Mouse (Mus musculus) heart, adult 2 months (tissue): Measurements from ENCODE around the gene Tdrkh. TPM values are rescaled to one million over a fixed set of nuclear protein-coding genes. Genes with fewer than 3 reads are reported as not detected.

Source experiments
- DNase-seq, 2 experiments: peaks; one replicate each; pipeline ENCODE4 v3.0.0; 2021
- H3K27ac ChIP-seq: fragments of 200-600 bp; 2 replicates; pipeline ENCODE4 v1.8.1; 2022
- H3K27me3 ChIP-seq: fragments of 200-500 bp; 2 replicates; pipeline ENCODE4 v1.6.1; 2012; ENCODE audit warnings: mild to moderate bottlenecking, low read length, inconsistent platforms, mixed read lengths; ENCODE audit not compliant: control insufficient read depth, insufficient read depth
- H3K36me3 ChIP-seq: fragments of 200-500 bp; 2 replicates; pipeline ENCODE4 v1.6.1; 2012; ENCODE audit warnings: low read length, inconsistent platforms; ENCODE audit not compliant: control insufficient read depth, insufficient read depth
- H3K4me1 ChIP-seq: fragments of 200-500 bp; 2 replicates; pipeline ENCODE4 v1.6.1; 2011; ENCODE audit warnings: low read length; ENCODE audit not compliant: control insufficient read depth, insufficient read depth
- H3K4me3 ChIP-seq: fragments of 200-600 bp; 2 replicates; pipeline ENCODE4 v1.8.1; 2022
- H3K79me2 ChIP-seq: fragments of 200-500 bp; replicated peaks from 2 replicates; pipeline ENCODE4 v1.6.1; 2012; ENCODE audit warnings: mild to moderate bottlenecking, inconsistent platforms, low read length, moderate library complexity, mixed read lengths; ENCODE audit not compliant: control insufficient read depth, insufficient read depth
- H3K9ac ChIP-seq: fragments of 200-500 bp; 2 replicates; pipeline ENCODE4 v1.6.1; 2012; ENCODE audit warnings: low read depth, mild to moderate bottlenecking, control low read depth, inconsistent platforms, low read length, mixed read lengths
- CTCF ChIP-seq: fragments of 200-600 bp; IDR thresholded peaks from 2 replicates; pipeline ENCODE4 v1.8.1; 2022; ENCODE audit warnings: antibody characterized with exemption, mild to moderate bottlenecking, moderate library complexity
- EP300 ChIP-seq: fragments of 200-500 bp; IDR thresholded peaks from 2 replicates; pipeline ENCODE4 v1.6.1; 2011; ENCODE audit warnings: low read depth, low read length, control low read depth; ENCODE audit not compliant: insufficient read depth
- POLR2A ChIP-seq: fragments of 200-500 bp; IDR thresholded peaks from 2 replicates; pipeline ENCODE4 v1.6.1; 2011; ENCODE audit warnings: mild to moderate bottlenecking, low read depth, low read length, control low read depth; ENCODE audit not compliant: insufficient read depth
- WGBS: fragments of 180-500 bp; shearing (Covaris S2); methylation state at CpG from one replicate; pipeline ENCODE4 v1.1.7; 2018; 5-methylcytosine and 5-hydroxymethylcytosine counted together
- intact Hi-C: fragments of 180-260 bp; cut with DNase I; formaldehyde crosslinking; loops from one replicate; pipeline ENCODE4 v1.15.1; 2025
- polyA plus RNA-seq: library from polyadenylated mRNA; depleted of rRNA; stranded (reverse); fragments of >200 nt; gene quantifications from 2 replicates; pipeline ENCODE4 v1.2.3, GENCODE M21; 2012
- total RNA-seq, 2 experiments: library from RNA; stranded (reverse); gene quantifications; 2 replicates each; pipeline ENCODE4 v1.2.3; 2021

Tdrkh gene
- total and polyA plus RNA-seq, 3 experiments: 0.64 to 4.9 (median 3.9) TPM

GRCm38 (mm10) chr3:94389420-94389819 is 23.7 kb upstream of the Tdrkh start:
- 94% methylated on average over 16 of the region's 16 CpGs for WGBS
- Histone ChIP-seq H3K79me2 (no peaks in the 10 kb centered on the region), H3K4me1 (no peaks in the 10 kb centered on the region), H3K27me3 (no peaks in the 10 kb centered on the region), H3K27ac (no peak overlapping the region), H3K9ac (no peak overlapping the region), H3K36me3 (no peaks in the 10 kb centered on the region), H3K4me3 (no peak overlapping the region)
- intact Hi-C loops: no loop called here
- DNase-seq: no peak
- TF ChIP-seq CTCF (no peak), POLR2A (no peak), EP300 (no peak)

DNA sequence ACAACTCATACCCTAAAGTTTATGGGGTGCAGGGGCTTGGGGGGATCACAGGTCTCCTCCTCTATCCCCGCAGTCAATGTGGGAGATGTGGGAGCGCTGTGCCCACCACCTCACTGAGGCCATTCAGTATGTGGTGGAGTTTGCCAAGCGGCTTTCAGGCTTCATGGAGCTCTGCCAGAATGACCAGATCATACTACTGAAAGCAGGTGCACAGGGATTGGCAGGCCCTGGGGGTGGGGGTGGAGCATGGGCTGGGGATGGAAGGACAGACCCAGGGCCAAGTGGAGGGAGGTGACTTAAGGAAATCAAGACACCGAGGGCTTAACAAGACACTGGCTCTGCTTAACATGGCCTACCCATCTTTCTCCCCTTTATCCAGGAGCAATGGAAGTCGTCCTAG is 22.1 kb upstream of the Tdrkh start:
- Histone ChIP-seq H3K4me3 (no peak overlapping the region), H3K79me2 (no peaks in the 10 kb centered on the region), H3K36me3 (no peaks in the 10 kb centered on the region), H3K9ac (no peak overlapping the region), H3K4me1 (no peaks in the 10 kb centered on the region), H3K27me3 (no peaks in the 10 kb centered on the region), H3K27ac (no peak overlapping the region)
- intact Hi-C loops: no loop called here
- WGBS: 72% methylated on average over 5 of the region's 5 CpGs
- TF ChIP-seq POLR2A: no peak
- no peak for TF ChIP-seq CTCF
- TF ChIP-seq EP300: no peak
- no peak for DNase-seq

GRCm38 (mm10) chr3:94392128-94392527 is 20.9 kb upstream of the Tdrkh start:
- no peak for DNase-seq

DNA sequence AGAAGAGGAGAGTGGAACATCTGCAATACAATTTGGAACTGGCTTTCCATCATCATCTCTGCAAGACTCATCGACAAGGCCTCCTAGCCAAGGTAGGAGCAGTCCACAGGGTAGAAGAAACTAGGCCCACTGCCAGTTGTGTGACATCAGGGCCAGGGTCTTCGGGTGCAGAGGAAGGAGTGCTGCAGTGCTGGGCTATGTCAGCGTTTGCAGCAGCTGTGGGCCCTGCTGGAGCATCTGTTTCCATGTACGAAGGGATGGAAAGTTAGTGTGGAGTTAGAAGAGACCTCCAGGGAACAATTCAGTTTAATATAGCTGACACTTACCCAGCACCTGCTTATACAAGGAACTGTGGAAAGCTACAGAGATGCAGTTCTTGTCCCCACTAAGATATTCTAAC is 20.0 kb upstream of the Tdrkh start:
- no peak for DNase-seq
- intact Hi-C loops: no loop called here

More at GRCm38 (mm10) chr3:94392128-94392527, 20.9 kb upstream of the Tdrkh start:
- Histone ChIP-seq H3K4me3 (no peak overlapping the region), H3K27ac (no peak overlapping the region), H3K27me3 (no peaks in the 10 kb centered on the region), H3K36me3 (no peaks in the 10 kb centered on the region), H3K9ac (no peak overlapping the region), H3K79me2 (no peaks in the 10 kb centered on the region), H3K4me1 (no peaks in the 10 kb centered on the region)
- intact Hi-C loops: no loop called here
- 73% methylated on average over 2 of the region's 2 CpGs for WGBS
- TF ChIP-seq EP300 (no peak), CTCF (no peak)

GRCm38 (mm10) chr3:94396336-94396735 is 16.7 kb upstream of the Tdrkh start:
- Histone ChIP-seq H3K36me3 (no peaks in the 10 kb centered on the region), H3K4me1 (no peaks in the 10 kb centered on the region), H3K9ac (no peak overlapping the region), H3K4me3 (no peak overlapping the region), H3K79me2 (no peaks in the 10 kb centered on the region), H3K27ac (no peak overlapping the region), H3K27me3 (no peaks in the 10 kb centered on the region)
- TF ChIP-seq EP300 (no peak), POLR2A (no peak), CTCF (no peak)
- 83% methylated on average over 1 of the region's 1 CpGs for WGBS
- no peak for DNase-seq
- intact Hi-C loops: no loop called here

More for the DNA sequence above, 20.0 kb upstream of the Tdrkh start:
- Histone ChIP-seq H3K4me3 (no peak overlapping the region), H3K27ac (no peak overlapping the region), H3K9ac (no peak overlapping the region), H3K4me1 (no peaks in the 10 kb centered on the region), H3K27me3 (no peaks in the 10 kb centered on the region), H3K79me2 (no peaks in the 10 kb centered on the region), H3K36me3 (no peaks in the 10 kb centered on the region)
- 54% methylated on average over 4 of the region's 4 CpGs for whole genome bisulfite sequencing
- TF ChIP-seq EP300 (no peak), CTCF (no peak), POLR2A (no peak)

DNA sequence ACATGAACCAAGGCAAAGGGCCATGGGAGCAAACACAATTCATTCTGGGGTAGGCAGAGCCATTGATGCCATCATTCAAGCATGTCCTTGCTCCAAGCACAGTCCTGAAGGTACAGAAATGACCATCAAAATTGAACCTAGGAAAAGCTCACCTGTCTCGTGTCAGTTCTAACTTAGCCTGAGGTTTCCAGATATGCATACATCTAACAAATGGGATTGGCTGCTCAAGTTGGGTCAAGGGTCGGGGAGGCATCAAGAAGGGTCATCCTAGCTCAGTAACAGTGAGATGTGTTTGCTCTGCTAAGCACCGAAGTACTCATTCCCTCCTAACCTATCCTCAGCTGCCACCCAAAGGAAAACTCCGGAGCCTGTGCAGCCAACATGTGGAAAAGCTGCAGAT is 16.2 kb upstream of the Tdrkh start:
- H3K4me1 ChIP-seq: no peaks in the 10 kb centered on the region
- no peak overlapping the region for H3K27ac ChIP-seq
- DNase-seq: no peak
- no peaks in the 10 kb centered on the region for H3K79me2 ChIP-seq
- H3K27me3 ChIP-seq: no peaks in the 10 kb centered on the region
- no peak overlapping the region for H3K4me3 ChIP-seq
- no peaks in the 10 kb centered on the region for H3K36me3 ChIP-seq
- H3K9ac ChIP-seq: no peak overlapping the region
- TF ChIP-seq POLR2A (no peak), EP300 (no peak), CTCF (no peak)
- intact Hi-C loops: no loop called here
- 83% methylated on average over 4 of the region's 4 CpGs for WGBS
